Mouse (Mus musculus): ENCODE data around the gene Gabbr2.

GRCm38 (mm10) chr4:46847745-46848144 lies 143.9 kb downstream of the Gabbr2 start:
- TF ChIP-seq POLR2A (IDR thresholded peaks at IDR 0.05; ENCODE audit: control insufficient read depth, low read depth, low read length): no peak
- no peak for TF ChIP-seq CTCF (IDR thresholded peaks at IDR 0.05; ENCODE audit: control insufficient read depth, insufficient read depth, insufficient replicate concordance, low read depth, low read length)

All from testis, adult 2 months (tissue).